Comparison of ENCODE assay signal across 8 mouse cellular contexts in genomic region chr7:35586055-35586905, GRCm38 (mm10). TPM values are rescaled to one million over a fixed set of nuclear protein-coding genes. Genes with fewer than 3 reads are reported as not detected.
DNase-seq lines count a peak whose midpoint lies in the region; ATAC-seq and TF ChIP-seq lines count a peak whose summit lies in the region.

TSS of gene Ankrd27 (plus strand) at chr7:35586244.

- H3K36me3 ChIP-seq in ES-Bruce4 (ENCODE audit: control insufficient read depth, insufficient read depth, low read length, poor library complexity, severe bottlenecking) = no peaks in the 10 kb centered on the region
- no peaks in the 10 kb centered on the region for H3K36me3 ChIP-seq in forebrain, embryonic 13.5 days (ENCODE audit: poor library complexity, severe bottlenecking)
- no peaks in the 10 kb centered on the region for H3K36me3 ChIP-seq in liver, postnatal 0 days (replicated peaks; ENCODE audit: insufficient read depth, low read length)
- H3K36me3 ChIP-seq in neural tube, embryonic 14.5 days (ENCODE audit: control insufficient read depth, insufficient read depth, low read length) = no peaks in the 10 kb centered on the region

- no peak for TF ChIP-seq CTCF in ES-Bruce4 (IDR thresholded peaks at IDR 0.05; ENCODE audit: low read depth, low read length)
- no peak for TF ChIP-seq CTCF in liver, postnatal 0 days (IDR thresholded peaks at IDR 0.05; ENCODE audit: low read depth)

- intact Hi-C loops in heart, postnatal 10 days (cut with DNase I) = no loop called here

- peak within 1 kb of the TSS; percentile 85 for H3K4me3 ChIP-seq in ES-Bruce4 (ENCODE audit: low read depth, low read length)
- peak within 1 kb of the TSS; percentile 91 for H3K4me3 ChIP-seq in forebrain, embryonic 13.5 days
- peak within 1 kb of the TSS; percentile 88 for H3K4me3 ChIP-seq in liver, postnatal 0 days (ENCODE audit: low read depth, low read length)
- H3K4me3 ChIP-seq in neural tube, embryonic 14.5 days (ENCODE audit: low read depth, low read length) = peak within 1 kb of the TSS; percentile 94

- peak within 1 kb of the TSS; percentile 83 for H3K9ac ChIP-seq in ES-Bruce4 (ENCODE audit: low read depth, poor library complexity, severe bottlenecking)
- H3K9ac ChIP-seq in forebrain, embryonic 13.5 days = peak within 1 kb of the TSS; percentile 85
- peak within 1 kb of the TSS; percentile 84 for H3K9ac ChIP-seq in liver, postnatal 0 days (replicated peaks)
- peak within 1 kb of the TSS; percentile 82 for H3K9ac ChIP-seq in neural tube, embryonic 14.5 days (replicated peaks; ENCODE audit: low read depth, low read length)

- DNase-seq in heart, postnatal 10 days = peak; percentile 97 to 98
- peak; percentile 97 for DNase-seq in large intestine, adult 2 months (ENCODE audit: low read depth, low spot score)
- peak; percentile 92 for DNase-seq in liver, postnatal 0 days
- peak; percentile 95 for DNase-seq in testis, postnatal 10 days (ENCODE audit: low spot score)

- TF ChIP-seq POLR2A in ES-Bruce4 (IDR thresholded peaks at IDR 0.05; ENCODE audit: insufficient read depth, low read length) = peak; percentile 95

- H3K4me1 ChIP-seq in ES-Bruce4 (ENCODE audit: control insufficient read depth, insufficient read depth, low read length) = no peaks in the 10 kb centered on the region
- peaks cover 38% of the 10 kb centered on the region for H3K4me1 ChIP-seq in forebrain, embryonic 13.5 days
- peaks cover 32% of the 10 kb centered on the region for H3K4me1 ChIP-seq in liver, postnatal 0 days (ENCODE audit: insufficient read depth)
- peaks cover 21% of the 10 kb centered on the region for H3K4me1 ChIP-seq in neural tube, embryonic 14.5 days (ENCODE audit: control insufficient read depth, insufficient read depth, low read length)

- no peaks in the 10 kb centered on the region for H3K9me3 ChIP-seq in ES-Bruce4 (replicated peaks; ENCODE audit: control insufficient read depth, insufficient read depth, low read length, poor library complexity, severe bottlenecking)
- no peaks in the 10 kb centered on the region for H3K9me3 ChIP-seq in forebrain, embryonic 13.5 days (replicated peaks)
- no peaks in the 10 kb centered on the region for H3K9me3 ChIP-seq in liver, postnatal 0 days (ENCODE audit: low read length)
- H3K9me3 ChIP-seq in neural tube, embryonic 14.5 days (ENCODE audit: control insufficient read depth, low read length) = no peaks in the 10 kb centered on the region

- TF ChIP-seq EP300 in ES-Bruce4 (IDR thresholded peaks at IDR 0.05; ENCODE audit: insufficient read depth, low read depth, low read length) = no peak
- TF ChIP-seq EP300 in liver, postnatal 0 days (IDR thresholded peaks at IDR 0.05; ENCODE audit: low read depth) = no peak

- H3K27ac ChIP-seq in ES-Bruce4 (ENCODE audit: insufficient read depth, low read length) = peak within 1 kb of the TSS; percentile 62; the same call in 1 of the 2 replicates
- H3K27ac ChIP-seq in forebrain, embryonic 13.5 days = peak within 1 kb of the TSS; percentile 25; the same call in 1 of the 2 replicates
- H3K27ac ChIP-seq in liver, postnatal 0 days (ENCODE audit: low read depth) = peak within 1 kb of the TSS; percentile 79
- peak within 1 kb of the TSS; percentile 46 for H3K27ac ChIP-seq in neural tube, embryonic 14.5 days (ENCODE audit: low read depth, low read length)

- peak; percentile 98 for ATAC-seq in cerebellum, adult (ENCODE audit: insufficient number of reproducible peaks, low FRiP score, low TSS enrichment)
- ATAC-seq in forebrain, embryonic 13.5 days = peak; percentile 99
- ATAC-seq in liver, postnatal 0 days = peak; percentile 90
- peak; percentile 98 for ATAC-seq in neural tube, embryonic 14.5 days (ENCODE audit: low read depth)

- under 1% methylated on average over 48 of the region's 49 CpGs for WGBS in forebrain, embryonic 13.5 days
- under 1% methylated on average over 49 of the region's 49 CpGs for WGBS in large intestine, adult 2 months
- WGBS in liver, postnatal 0 days (ENCODE audit: insufficient replicate concordance) = 0% methylated on average over 49 of the region's 49 CpGs
- WGBS in neural tube, embryonic 14.5 days = under 1% methylated on average over 49 of the region's 49 CpGs

- H3K4me2 ChIP-seq in forebrain, embryonic 13.5 days = peak within 1 kb of the TSS; percentile 99
- H3K4me2 ChIP-seq in liver, postnatal 0 days (ENCODE audit: low read depth, low read length) = peak within 1 kb of the TSS; percentile 98
- peak within 1 kb of the TSS; percentile 100 for H3K4me2 ChIP-seq in neural tube, embryonic 14.5 days (ENCODE audit: low read depth, low read length)

- H3K27me3 ChIP-seq in ES-Bruce4 (ENCODE audit: control insufficient read depth, insufficient read depth, low read length, poor library complexity, severe bottlenecking) = no peaks in the 10 kb centered on the region
- H3K27me3 ChIP-seq in forebrain, embryonic 13.5 days = peaks cover 41% of the 10 kb centered on the region
- H3K27me3 ChIP-seq in liver, postnatal 0 days (ENCODE audit: insufficient read depth, low read length) = peaks cover 24% of the 10 kb centered on the region
- H3K27me3 ChIP-seq in neural tube, embryonic 14.5 days (ENCODE audit: control insufficient read depth, insufficient read depth, low read length) = peaks cover 19% of the 10 kb centered on the region

RNA-seq across cellular contexts. Expression of gene Ankrd27, which starts in this region (rescaled TPM):
- 64.1 and 74.9 TPM in 2 replicates for polyA plus RNA-seq in ES-Bruce4 (2011; ENCODE audit: insufficient read depth, insufficient read length, low read depth, missing spikeins)
- polyA plus RNA-seq in forebrain, embryonic 13.5 days (2015; fragmentation: Nextera tagmentation; extraction: Ambion mirVana) = 29.7 and 30.8 TPM in 2 replicates
- 10 to 100 TPM; 15.6 to 16.4 TPM for total RNA-seq in heart, postnatal 10 days (2021)
- polyA plus RNA-seq in large intestine, adult 2 months (2012; rRNA removed) = 11.7 and 17.7 TPM in 2 replicates
- polyA plus RNA-seq in liver, postnatal 0 days (2015; fragmentation: Nextera tagmentation; extraction: Ambion mirVana) = 11.8 and 14.2 TPM in 2 replicates
- 18.5 TPM in 2 replicates for polyA plus RNA-seq in neural tube, embryonic 14.5 days (2014; fragmentation: Nextera tagmentation; extraction: Ambion mirVana)

Comparison
In these comparisons a context has a peak if more than half of its experiments do, and no peak if none do; other contexts are left out.
1. Peak in every context shown above with its lines: DNase-seq, ATAC-seq, H3K4me3 ChIP-seq and H3K27ac ChIP-seq.
2. H3K27ac ChIP-seq: peak in every context shown above with its lines; median percentile 79 in liver, postnatal 0 days; 62 in ES-Bruce4; 46 in neural tube, embryonic 14.5 days; 25 in forebrain, embryonic 13.5 days.